Mouse (Mus musculus): ENCODE results near the gene Cxcl17. TPM values are rescaled to one million over a fixed set of nuclear protein-coding genes. Genes with fewer than 3 reads are reported as not detected.
A peak's percentile ranks its signal among the peaks of the same experiment; 100 is the strongest.

Gene Cxcl17
- polyA plus RNA-seq, 1 experiment from 2014 or later: 38.1 TPM

GRCm38 (mm10) chr7:25434654-25435545 lies 22.2 kb upstream of the Cxcl17 start:
- WGBS: 77% methylated on average over 10 of the region's 10 CpGs
- Histone ChIP-seq H3K27ac (ENCODE audit: low read length) (peak overlapping the region; percentile 82), H3K36me3 (ENCODE audit: insufficient read depth, low read length) (no peaks in the 10 kb centered on the region), H3K9me3 (ENCODE audit: low read length) (no peaks in the 10 kb centered on the region), H3K4me1 (ENCODE audit: insufficient read depth, low read depth, low read length) (peaks cover 28% of the 10 kb centered on the region; the same call in 1 of the 2 replicates), H3K4me3 (ENCODE audit: low read depth, low read length) (no peak overlapping the region), H3K4me2 (replicated peaks; ENCODE audit: low read depth, low read length) (no peak overlapping the region; the same call in 1 of the 2 replicates), H3K27me3 (replicated peaks; ENCODE audit: insufficient read depth, low read length) (no peaks in the 10 kb centered on the region), H3K9ac (replicated peaks; ENCODE audit: low read depth) (no peak overlapping the region)
- 0 out of 2 replicates have a peak, but pooled peaks have one; percentile 14 for ATAC-seq
- DNase-seq (ENCODE audit: low spot score): peak; percentile 68
- peak; percentile 57 for TF ChIP-seq EP300 (IDR thresholded peaks at IDR 0.05)
- TF ChIP-seq CTCF (IDR thresholded peaks at IDR 0.05): no peak

- peak overlapping the region; percentile 82 for H3K27ac ChIP-seq (ENCODE audit: low read length)
- ATAC-seq (no peak), DNase-seq (ENCODE audit: low spot score) (no peak)
- no peaks in the 10 kb centered on the region for H3K9me3 ChIP-seq (ENCODE audit: low read length)
- no peak overlapping the region for H3K4me3 ChIP-seq (ENCODE audit: low read depth, low read length)
- TF ChIP-seq EP300 (IDR thresholded peaks at IDR 0.05): no peak
- no peak for TF ChIP-seq CTCF (IDR thresholded peaks at IDR 0.05)
- H3K9ac ChIP-seq (replicated peaks; ENCODE audit: low read depth): no peak overlapping the region
- H3K27me3 ChIP-seq (replicated peaks; ENCODE audit: insufficient read depth, low read length): no peaks in the 10 kb centered on the region
- WGBS: 83% methylated on average over 9 of the region's 9 CpGs
- H3K4me1 ChIP-seq (ENCODE audit: insufficient read depth, low read depth, low read length): peaks cover 19% of the 10 kb centered on the region; the same call in 1 of the 2 replicates
- no peaks in the 10 kb centered on the region for H3K36me3 ChIP-seq (ENCODE audit: insufficient read depth, low read length)
- no peak overlapping the region for H3K4me2 ChIP-seq (replicated peaks; ENCODE audit: low read depth, low read length)
These were observed 21.3 kb upstream of the Cxcl17 start for GRCm38 (mm10) chr7:25433781-25434560.

- H3K9me3 ChIP-seq (ENCODE audit: low read length): no peaks in the 10 kb centered on the region
- peaks cover 19% of the 10 kb centered on the region; the same call in 1 of the 2 replicates for H3K4me1 ChIP-seq (ENCODE audit: insufficient read depth, low read depth, low read length)
- peak; percentile 79 for DNase-seq (ENCODE audit: low spot score)
- H3K4me2 ChIP-seq (replicated peaks; ENCODE audit: low read depth, low read length): no peak overlapping the region
- TF ChIP-seq EP300 (IDR thresholded peaks at IDR 0.05): peak; percentile 77
- TF ChIP-seq CTCF (IDR thresholded peaks at IDR 0.05): no peak
- no peak overlapping the region for H3K9ac ChIP-seq (replicated peaks; ENCODE audit: low read depth)
- no peaks in the 10 kb centered on the region for H3K27me3 ChIP-seq (replicated peaks; ENCODE audit: insufficient read depth, low read length)
- peak; percentile 77 for ATAC-seq
- H3K27ac ChIP-seq (ENCODE audit: low read length): peak overlapping the region; percentile 82
- no peak overlapping the region for H3K4me3 ChIP-seq (ENCODE audit: low read depth, low read length)
- 12% methylated on average over 5 of the region's 5 CpGs for WGBS
- no peaks in the 10 kb centered on the region for H3K36me3 ChIP-seq (ENCODE audit: insufficient read depth, low read length)
These were observed 20.4 kb upstream of the Cxcl17 start for GRCm38 (mm10) chr7:25433007-25433541.

- peak overlapping the region; percentile 82 for H3K27ac ChIP-seq (ENCODE audit: low read length)
- H3K36me3 ChIP-seq (ENCODE audit: insufficient read depth, low read length): no peaks in the 10 kb centered on the region
- peaks cover 19% of the 10 kb centered on the region; the same call in 1 of the 2 replicates for H3K4me1 ChIP-seq (ENCODE audit: insufficient read depth, low read depth, low read length)
- H3K9ac ChIP-seq (replicated peaks; ENCODE audit: low read depth): no peak overlapping the region
- no peaks in the 10 kb centered on the region for H3K9me3 ChIP-seq (ENCODE audit: low read length)
- no peak overlapping the region for H3K4me2 ChIP-seq (replicated peaks; ENCODE audit: low read depth, low read length)
- TF ChIP-seq CTCF (IDR thresholded peaks at IDR 0.05) (no peak), EP300 (IDR thresholded peaks at IDR 0.05) (no peak)
- WGBS: 87% methylated on average over 6 of the region's 6 CpGs
- DNase-seq (ENCODE audit: low spot score) (no peak), ATAC-seq (no peak)
- no peak overlapping the region for H3K4me3 ChIP-seq (ENCODE audit: low read depth, low read length)
- H3K27me3 ChIP-seq (replicated peaks; ENCODE audit: insufficient read depth, low read length): no peaks in the 10 kb centered on the region
These were observed 19.7 kb upstream of the Cxcl17 start for GRCm38 (mm10) chr7:25432381-25432780.

- Histone ChIP-seq H3K9ac (replicated peaks; ENCODE audit: low read depth) (no peak overlapping the region), H3K4me3 (ENCODE audit: low read depth, low read length) (no peak overlapping the region), H3K4me2 (replicated peaks; ENCODE audit: low read depth, low read length) (no peak overlapping the region), H3K9me3 (ENCODE audit: low read length) (no peaks in the 10 kb centered on the region), H3K4me1 (ENCODE audit: insufficient read depth, low read depth, low read length) (peaks cover 12% of the 10 kb centered on the region; the same call in 1 of the 2 replicates), H3K27ac (ENCODE audit: low read length) (peak overlapping the region; percentile 34; the same call in 1 of the 2 replicates), H3K27me3 (replicated peaks; ENCODE audit: insufficient read depth, low read length) (no peaks in the 10 kb centered on the region), H3K36me3 (ENCODE audit: insufficient read depth, low read length) (no peaks in the 10 kb centered on the region)
- ATAC-seq (peak; percentile 63), DNase-seq (ENCODE audit: low spot score) (peak; percentile 72)
- 62% methylated on average over 4 of the region's 4 CpGs for WGBS
- TF ChIP-seq CTCF (IDR thresholded peaks at IDR 0.05): no peak
- peak; percentile 85 for TF ChIP-seq EP300 (IDR thresholded peaks at IDR 0.05)
These were observed 17.4 kb upstream of the Cxcl17 start for GRCm38 (mm10) chr7:25429886-25430784.

Data from lung, postnatal 0 days (tissue).